Mouse (Mus musculus) liver, embryonic 13.5 days (tissue): ENCODE measurements around the gene Abcc6. TPM values are rescaled to one million over a fixed set of nuclear protein-coding genes. Genes with fewer than 3 reads are reported as not detected.

Experiments used
- ATAC-seq: fragments of 200-750 bp; cut with Nextera tagmentation; 2 replicates; pipeline ENCODE4 v1.8.0; 2017; ENCODE audit warnings: low read depth, mild to moderate bottlenecking, moderate number of reproducible peaks, moderate library complexity
- DNase-seq: peaks from one replicate; pipeline ENCODE4 v3.0.0; 2022
- H3K27ac ChIP-seq: fragments of 300-500 bp; sonication (generic); 2 replicates; pipeline ENCODE4 v1.5.1; 2015; ENCODE audit warnings: moderate library complexity, mild to moderate bottlenecking, inconsistent platforms
- H3K27me3 ChIP-seq: fragments of 300-500 bp; sonication (generic); 2 replicates; pipeline ENCODE4 v1.6.1; 2015; ENCODE audit warnings: mild to moderate bottlenecking, inconsistent platforms
- H3K36me3 ChIP-seq: fragments of 300-500 bp; sonication (generic); 2 replicates; pipeline ENCODE4 v1.6.1; 2015; ENCODE audit warnings: mild to moderate bottlenecking, inconsistent platforms
- H3K4me1 ChIP-seq: fragments of 300-500 bp; sonication (generic); replicated peaks from 2 replicates; pipeline ENCODE4 v1.6.1; 2015; ENCODE audit warnings: inconsistent platforms
- H3K4me2 ChIP-seq: fragments of 300-500 bp; sonication (generic); 2 replicates; pipeline ENCODE4 v1.6.1; 2015; ENCODE audit warnings: inconsistent platforms, mild to moderate bottlenecking, moderate library complexity
- H3K4me3 ChIP-seq: fragments of 300-500 bp; sonication (generic); replicated peaks from 2 replicates; pipeline ENCODE4 v1.5.1; 2015; ENCODE audit warnings: mild to moderate bottlenecking, inconsistent platforms
- H3K9ac ChIP-seq: fragments of 300-500 bp; sonication (generic); 2 replicates; pipeline ENCODE4 v1.6.1; 2015; ENCODE audit warnings: mild to moderate bottlenecking, inconsistent platforms
- H3K9me3 ChIP-seq: fragments of 300-500 bp; sonication (generic); replicated peaks from 2 replicates; pipeline ENCODE4 v1.6.1; 2016; ENCODE audit warnings: inconsistent platforms
- WGBS: fragments of 180-500 bp; shearing (Covaris S2); methylation state at CpG from one replicate; pipeline ENCODE4 v1.1.7; 2015; ENCODE audit not compliant: insufficient replicate concordance; 5-methylcytosine and 5-hydroxymethylcytosine counted together
- polyA plus RNA-seq: library from polyadenylated mRNA; unstranded; fragments of >200 nt; fragmentation: Nextera tagmentation; extraction: Ambion mirVana; gene quantifications from 2 replicates; pipeline ENCODE4 v1.2.1, GENCODE M21; 2015

Abcc6 gene
- 4.5 and 4.8 TPM in 2 replicates for polyA plus RNA-seq

DNA sequence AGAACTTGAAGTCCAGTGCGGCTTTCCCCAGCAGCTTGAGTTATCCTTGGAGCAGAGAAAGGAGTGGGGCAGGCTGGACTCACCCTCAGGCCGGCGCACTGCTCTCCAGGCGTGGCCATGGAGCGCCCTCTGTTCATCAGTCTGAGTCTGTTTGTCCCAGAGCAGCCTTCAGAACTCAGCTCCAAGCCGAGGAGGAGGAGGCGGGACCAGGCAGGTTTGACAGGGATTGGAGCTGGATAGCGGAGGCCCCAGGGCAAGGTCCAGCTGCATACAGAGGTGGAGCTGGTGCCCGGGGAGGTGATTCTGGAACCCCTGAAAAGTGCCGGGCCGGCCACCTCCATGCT is at the start of gene Abcc6:
Gene Abcc6 (minus strand): TSS at position 158 of the 344 bp plus-strand sequence.
- H3K9ac ChIP-seq = 0 out of 2 replicates have a peak within 1 kb of the TSS, but pooled peaks have one; percentile 30
- H3K9me3 ChIP-seq = no peaks in the 10 kb centered on the region
- 36% methylated on average over 11 of the region's 11 CpGs for WGBS
- peak within 1 kb of the TSS; percentile 73 for H3K27ac ChIP-seq
- DNase-seq (no peak), ATAC-seq (peak; percentile 57)
- H3K4me3 ChIP-seq = peak within 1 kb of the TSS; percentile 27; the same call in 1 of the 2 replicates
- peaks cover 45% of the 10 kb centered on the region for H3K4me1 ChIP-seq
- H3K4me2 ChIP-seq = peak within 1 kb of the TSS; percentile 33
- no peaks in the 10 kb centered on the region for H3K27me3 ChIP-seq
- no peaks in the 10 kb centered on the region for H3K36me3 ChIP-seq

DNA sequence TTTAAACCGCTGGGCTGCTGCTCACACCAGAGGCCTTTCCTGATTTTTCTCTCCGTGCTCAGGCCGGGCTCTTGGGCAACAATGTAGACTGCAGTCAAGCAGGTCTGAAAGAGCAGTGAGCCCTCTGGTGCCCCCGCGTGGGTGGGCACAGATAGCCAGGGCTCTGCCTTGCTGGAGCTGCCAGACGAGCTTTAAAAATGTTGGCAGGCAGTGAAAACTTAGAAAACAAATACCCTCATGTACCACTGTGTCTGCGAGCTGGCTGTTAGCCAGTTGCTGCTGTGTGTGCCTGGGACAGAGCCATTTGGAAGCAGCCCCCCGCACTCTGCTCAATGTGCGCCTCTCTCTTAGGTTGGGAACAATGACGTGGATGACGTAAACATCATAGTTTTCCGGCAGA is 47.6 kb upstream of the Abcc6 start:
- Histone ChIP-seq H3K4me2 (no peak overlapping the region), H3K4me1 (no peaks in the 10 kb centered on the region), H3K36me3 (peaks cover 93% of the 10 kb centered on the region), H3K9me3 (no peaks in the 10 kb centered on the region), H3K9ac (no peak overlapping the region), H3K27ac (no peak overlapping the region), H3K27me3 (no peaks in the 10 kb centered on the region), H3K4me3 (no peak overlapping the region)
- ATAC-seq = no peak
- 85% methylated on average over 12 of the region's 12 CpGs for WGBS
- DNase-seq = no peak

DNA sequence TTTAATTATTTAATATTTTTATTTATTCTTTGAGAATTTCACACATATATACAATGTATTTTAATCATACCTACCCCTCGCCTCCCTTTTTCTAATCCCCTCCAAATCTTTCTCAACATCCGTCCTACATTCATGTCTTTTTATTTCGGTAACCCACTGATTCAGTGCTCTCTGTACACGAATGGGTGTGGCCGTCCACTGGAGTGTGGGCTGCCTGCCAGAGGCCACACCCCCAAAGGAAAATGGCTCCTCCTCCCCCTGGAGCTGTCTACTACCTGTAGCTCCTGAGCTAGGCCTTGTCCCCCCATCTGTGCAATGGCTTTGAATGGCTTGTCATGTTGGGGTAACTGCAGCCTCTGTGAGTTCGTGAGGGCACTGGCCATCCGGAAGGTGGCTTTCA is 46.7 kb upstream of the Abcc6 start:
- Histone ChIP-seq H3K4me2 (no peak overlapping the region), H3K4me3 (no peak overlapping the region), H3K4me1 (no peaks in the 10 kb centered on the region), H3K27me3 (no peaks in the 10 kb centered on the region), H3K36me3 (peaks cover 93% of the 10 kb centered on the region), H3K9me3 (no peaks in the 10 kb centered on the region), H3K9ac (no peak overlapping the region), H3K27ac (no peak overlapping the region)
- ATAC-seq = no peak
- 67% methylated on average over 7 of the region's 7 CpGs for WGBS
- DNase-seq = no peak

DNA sequence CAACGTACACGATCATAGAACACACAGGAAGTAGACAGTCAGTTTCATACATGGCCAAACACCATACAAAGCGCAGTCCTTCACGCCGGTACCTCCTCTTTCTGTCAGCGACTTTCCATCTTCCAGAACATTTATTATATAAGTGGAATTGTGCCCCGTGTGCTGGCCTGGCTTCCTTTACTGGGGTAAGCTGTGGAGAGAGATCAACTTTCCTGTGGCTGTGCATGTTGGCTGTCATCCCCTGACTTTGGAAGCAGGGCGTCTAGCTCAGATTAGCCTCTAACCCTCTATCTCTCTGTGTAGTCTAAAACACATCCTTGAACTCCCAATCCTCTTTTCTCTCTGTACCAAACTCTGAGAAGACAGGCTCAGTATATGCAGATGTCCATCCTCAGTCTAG is 38.7 kb upstream of the Abcc6 start:
- DNase-seq (no peak), ATAC-seq (no peak)
- Histone ChIP-seq H3K9me3 (no peaks in the 10 kb centered on the region), H3K9ac (no peak overlapping the region), H3K4me2 (no peak overlapping the region), H3K27ac (no peak overlapping the region), H3K4me1 (no peaks in the 10 kb centered on the region), H3K4me3 (no peak overlapping the region), H3K36me3 (peaks cover 96% of the 10 kb centered on the region), H3K27me3 (no peaks in the 10 kb centered on the region)
- 86% methylated on average over 8 of the region's 8 CpGs for WGBS

DNA sequence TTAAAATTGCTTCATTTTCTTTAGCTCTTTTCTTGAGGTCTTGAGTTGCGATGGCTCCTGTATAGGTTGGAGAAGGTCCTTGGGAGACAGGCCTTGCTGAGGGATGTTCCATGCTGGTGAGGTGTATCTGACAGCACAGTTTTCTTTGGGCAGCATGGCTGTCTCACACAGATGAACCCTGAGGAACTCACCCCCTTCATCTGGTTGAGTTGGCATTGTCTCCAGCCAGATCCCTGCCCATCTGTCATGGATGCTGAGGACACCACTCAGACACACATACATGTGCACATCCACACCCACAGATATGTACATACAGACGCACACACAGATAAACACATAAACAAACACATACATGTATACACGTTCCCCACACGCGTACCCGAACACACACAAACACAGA is 33.2 kb upstream of the Abcc6 start:
- Histone ChIP-seq H3K4me1 (no peaks in the 10 kb centered on the region), H3K4me2 (no peak overlapping the region), H3K4me3 (no peak overlapping the region), H3K27me3 (no peaks in the 10 kb centered on the region), H3K9ac (no peak overlapping the region), H3K36me3 (peaks cover 96% of the 10 kb centered on the region), H3K27ac (no peak overlapping the region), H3K9me3 (no peaks in the 10 kb centered on the region)
- no peak for ATAC-seq
- 81% methylated on average over 6 of the region's 6 CpGs for WGBS
- no peak for DNase-seq

DNA sequence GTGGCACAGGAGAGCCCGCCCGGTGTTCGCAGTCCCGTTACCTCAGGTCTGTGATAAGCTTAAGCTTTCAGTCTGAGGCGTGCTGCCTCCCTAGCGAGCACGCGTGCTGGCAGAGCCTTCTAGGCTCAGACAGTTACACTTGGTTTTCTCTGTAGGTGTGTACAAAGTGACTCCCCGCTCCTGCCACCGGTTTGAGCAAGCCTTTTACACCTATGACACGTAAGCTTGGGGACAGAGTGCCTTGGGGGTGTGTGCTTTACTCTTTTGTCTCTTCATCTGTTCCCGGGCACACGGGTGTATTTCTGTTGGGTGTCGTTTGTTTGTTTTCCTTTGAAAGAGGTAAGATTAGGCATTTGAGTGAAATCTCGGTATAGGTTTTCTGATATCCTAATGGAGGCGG is 31.5 kb upstream of the Abcc6 start:
- H3K4me2 ChIP-seq = no peak overlapping the region
- peaks cover 96% of the 10 kb centered on the region for H3K36me3 ChIP-seq
- no peak overlapping the region for H3K27ac ChIP-seq
- no peak overlapping the region for H3K4me3 ChIP-seq
- no peaks in the 10 kb centered on the region for H3K27me3 ChIP-seq
- no peak for DNase-seq
- WGBS = 85% methylated on average over 16 of the region's 16 CpGs
- no peak for ATAC-seq
- no peaks in the 10 kb centered on the region for H3K4me1 ChIP-seq
- no peak overlapping the region for H3K9ac ChIP-seq
- H3K9me3 ChIP-seq = no peaks in the 10 kb centered on the region

DNA sequence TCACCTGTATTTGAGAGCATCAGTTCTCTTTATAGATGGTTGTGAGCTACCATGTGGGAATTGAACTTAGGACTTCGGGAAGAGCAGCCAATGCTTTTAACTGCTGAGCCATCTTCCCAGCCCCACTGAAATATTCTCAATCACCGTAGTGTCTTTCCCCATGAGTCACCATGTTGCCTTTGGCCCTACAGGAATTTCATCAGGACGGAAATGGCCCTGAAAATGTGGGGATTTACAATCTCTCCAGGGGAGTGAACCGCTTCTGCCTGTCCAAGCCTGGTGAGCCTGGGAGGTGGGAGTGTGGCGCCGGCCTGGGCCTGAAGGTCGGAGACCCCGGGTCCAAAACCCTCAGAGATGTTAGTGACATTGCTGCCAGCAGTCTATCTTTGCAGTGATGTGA is 30.6 kb upstream of the Abcc6 start:
- no peak overlapping the region for H3K9ac ChIP-seq
- H3K4me3 ChIP-seq = no peak overlapping the region
- no peaks in the 10 kb centered on the region for H3K9me3 ChIP-seq
- WGBS = 83% methylated on average over 8 of the region's 8 CpGs
- H3K27ac ChIP-seq = no peak overlapping the region
- H3K36me3 ChIP-seq = peaks cover 96% of the 10 kb centered on the region
- H3K4me1 ChIP-seq = no peaks in the 10 kb centered on the region
- no peaks in the 10 kb centered on the region for H3K27me3 ChIP-seq
- ATAC-seq = no peak
- no peak overlapping the region for H3K4me2 ChIP-seq
- no peak for DNase-seq

DNA sequence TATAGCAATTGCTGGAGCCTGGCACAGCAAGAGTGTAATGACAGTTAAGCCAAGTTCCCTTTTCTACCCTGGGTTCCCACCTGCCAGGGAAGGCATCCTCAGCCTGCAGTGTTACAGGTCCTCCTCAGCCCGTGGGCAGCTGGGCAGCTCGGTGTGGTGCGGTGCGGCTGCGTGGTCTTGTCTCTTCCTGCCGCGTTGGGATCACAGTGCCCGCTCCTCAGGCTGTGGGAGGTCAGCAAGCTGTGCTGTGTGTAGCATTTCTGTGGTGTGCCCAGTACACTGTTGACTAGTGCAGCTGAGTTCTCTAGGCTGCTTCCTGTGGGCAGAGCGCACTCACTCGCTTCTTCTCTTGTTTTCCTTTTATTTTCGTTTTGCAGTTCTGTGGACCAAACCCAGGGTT is 28.8 kb upstream of the Abcc6 start:
- no peak overlapping the region for H3K4me3 ChIP-seq
- no peak for DNase-seq
- H3K27ac ChIP-seq = no peak overlapping the region
- no peak for ATAC-seq
- no peaks in the 10 kb centered on the region for H3K27me3 ChIP-seq
- 81% methylated on average over 11 of the region's 11 CpGs for WGBS
- H3K9me3 ChIP-seq = no peaks in the 10 kb centered on the region
- H3K36me3 ChIP-seq = peaks cover 99% of the 10 kb centered on the region
- H3K4me2 ChIP-seq = no peak overlapping the region
- H3K4me1 ChIP-seq = no peaks in the 10 kb centered on the region
- no peak overlapping the region for H3K9ac ChIP-seq

DNA sequence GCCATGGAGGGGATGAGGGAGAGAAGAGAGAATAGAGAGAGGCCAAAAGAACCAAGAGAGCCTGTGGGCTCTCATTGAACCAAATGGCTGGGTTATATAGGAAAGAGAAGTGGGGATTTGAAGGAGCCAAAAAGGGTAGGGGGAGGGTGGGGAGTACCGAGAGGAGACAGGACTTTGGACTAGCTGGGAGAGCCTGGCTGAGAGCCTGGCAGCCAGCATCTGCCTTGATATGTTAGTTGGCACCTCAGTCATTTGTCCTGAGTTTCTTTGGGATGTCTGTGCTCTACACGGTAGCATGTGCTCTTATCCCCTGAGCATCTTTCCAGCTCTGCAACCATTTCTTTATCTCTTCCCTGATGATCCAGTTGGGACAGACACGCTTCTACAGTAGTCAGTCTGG is 23.5 kb upstream of the Abcc6 start:
- H3K9ac ChIP-seq = no peak overlapping the region
- no peak overlapping the region for H3K27ac ChIP-seq
- DNase-seq (no peak), ATAC-seq (no peak)
- 77% methylated on average over 3 of the region's 3 CpGs for WGBS
- H3K9me3 ChIP-seq = no peaks in the 10 kb centered on the region
- H3K36me3 ChIP-seq = peaks cover 88% of the 10 kb centered on the region
- H3K4me1 ChIP-seq = no peaks in the 10 kb centered on the region
- H3K27me3 ChIP-seq = no peaks in the 10 kb centered on the region
- no peak overlapping the region for H3K4me2 ChIP-seq
- no peak overlapping the region for H3K4me3 ChIP-seq

DNA sequence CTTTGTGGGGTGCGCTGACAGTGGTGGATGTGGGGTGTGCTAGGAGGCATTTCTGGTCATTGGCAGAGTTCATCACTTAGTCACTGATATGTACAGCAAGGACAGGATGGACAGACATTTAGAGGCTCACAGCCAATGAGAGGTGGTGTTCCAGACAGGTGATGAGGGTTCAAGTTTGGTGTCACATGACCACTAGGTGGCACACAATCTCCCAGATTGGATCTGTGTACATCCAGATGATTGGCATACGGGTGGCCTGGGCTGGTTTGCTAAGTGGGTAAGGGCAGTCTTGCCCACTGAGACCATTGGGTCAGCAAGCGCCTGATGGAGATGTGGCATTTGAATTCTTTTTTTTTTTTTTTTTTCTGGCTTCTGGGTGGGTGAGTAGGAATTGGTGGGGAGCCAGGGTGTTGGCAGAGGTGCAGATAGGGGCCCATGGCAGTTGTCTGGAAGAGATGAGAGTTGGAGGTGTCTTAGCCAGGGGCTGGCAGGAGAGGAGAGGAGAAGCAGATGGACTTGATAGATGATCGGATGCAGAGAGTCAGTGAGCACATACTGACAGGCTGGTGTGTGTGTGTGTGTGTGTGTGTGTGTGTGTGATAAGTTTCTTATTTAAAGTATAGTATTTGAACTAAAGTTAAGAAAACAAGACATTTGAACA is 22.2 kb upstream of the Abcc6 start:
- DNase-seq = no peak
- 75% methylated on average over 4 of the region's 4 CpGs for WGBS
- H3K36me3 ChIP-seq = peaks cover 87% of the 10 kb centered on the region

DNA sequence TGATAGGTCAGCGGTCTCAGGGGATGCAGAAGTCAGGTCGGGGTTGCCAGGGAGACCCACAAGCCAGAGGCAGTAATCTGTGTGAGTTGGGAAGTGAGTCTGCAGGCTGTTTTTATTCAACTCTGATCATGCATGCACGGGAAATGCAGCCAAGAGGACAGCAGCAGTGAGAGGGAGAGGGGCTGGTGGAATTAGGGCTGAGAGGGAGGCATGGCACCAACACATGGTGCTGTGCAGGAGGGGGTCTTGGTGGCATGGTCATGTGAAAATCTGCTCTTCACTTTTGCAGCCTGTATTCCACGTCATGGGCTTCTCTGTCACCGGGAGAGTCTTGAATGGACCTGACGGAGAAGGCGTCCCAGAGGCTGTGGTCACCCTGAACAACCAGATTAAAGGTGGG is 19.9 kb upstream of the Abcc6 start:
- no peak overlapping the region for H3K4me2 ChIP-seq
- no peak overlapping the region for H3K27ac ChIP-seq
- ATAC-seq = no peak
- WGBS = 80% methylated on average over 7 of the region's 7 CpGs
- no peaks in the 10 kb centered on the region for H3K27me3 ChIP-seq
- no peak overlapping the region for H3K9ac ChIP-seq
- DNase-seq = no peak
- no peaks in the 10 kb centered on the region for H3K9me3 ChIP-seq
- H3K4me3 ChIP-seq = no peak overlapping the region
- no peaks in the 10 kb centered on the region for H3K4me1 ChIP-seq
- peaks cover 85% of the 10 kb centered on the region for H3K36me3 ChIP-seq

More for the DNA sequence above, 22.2 kb upstream of the Abcc6 start:
- Histone ChIP-seq H3K4me1 (no peaks in the 10 kb centered on the region), H3K4me3 (no peak overlapping the region), H3K27ac (no peak overlapping the region), H3K9me3 (no peaks in the 10 kb centered on the region), H3K27me3 (no peaks in the 10 kb centered on the region), H3K9ac (no peak overlapping the region), H3K4me2 (no peak overlapping the region)
- no peak for ATAC-seq

DNA sequence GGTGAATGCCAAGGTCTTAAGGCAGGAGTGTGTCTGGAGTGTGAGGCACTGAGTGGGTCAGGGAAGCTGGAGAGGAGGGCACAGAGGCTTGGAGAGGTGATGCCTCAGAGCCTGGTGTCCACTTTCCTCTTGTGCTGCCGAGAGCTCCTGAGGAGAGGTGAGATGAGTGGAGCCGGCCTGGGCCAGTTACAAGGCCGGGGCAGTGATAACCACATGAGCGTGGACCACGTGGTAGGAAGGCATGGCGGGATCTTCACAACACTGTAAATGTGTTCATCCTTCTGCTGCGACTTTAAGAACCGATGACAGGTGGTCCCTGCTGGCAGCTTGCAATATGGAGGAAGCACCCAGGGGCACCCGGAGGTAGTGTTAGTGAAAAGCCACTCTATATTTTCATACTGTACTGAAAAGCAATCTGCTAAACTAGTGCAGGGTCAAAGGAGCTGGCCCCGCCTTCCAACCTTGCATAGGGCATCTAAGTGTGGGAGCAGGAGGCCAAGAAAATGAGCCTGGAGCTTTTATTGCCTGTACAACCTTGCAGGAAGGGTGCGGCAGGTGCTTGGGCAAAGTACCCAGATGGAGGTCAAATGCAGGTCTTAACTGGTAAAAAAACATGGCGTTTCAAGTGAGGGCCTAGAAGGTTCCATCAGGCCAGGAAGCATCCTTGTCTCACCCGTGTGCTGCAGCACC is 17.9 kb upstream of the Abcc6 start:
- Histone ChIP-seq H3K4me1 (no peaks in the 10 kb centered on the region), H3K4me3 (no peak overlapping the region), H3K36me3 (peaks cover 85% of the 10 kb centered on the region), H3K4me2 (no peak overlapping the region), H3K27me3 (no peaks in the 10 kb centered on the region), H3K27ac (no peak overlapping the region), H3K9me3 (no peaks in the 10 kb centered on the region), H3K9ac (no peak overlapping the region)
- no peak for DNase-seq
- WGBS = 79% methylated on average over 13 of the region's 13 CpGs
- no peak for ATAC-seq
